Mouse (Mus musculus) bone marrow macrophage, adult 2 months (primary cell): ENCODE measurements around the gene Arl2bp.

Experiments used
- CTCF ChIP-seq: IDR thresholded peaks from 2 replicates; pipeline ENCODE4 v1.5.1; 2012; ENCODE audit warnings: low read depth, mild to moderate bottlenecking, low read length, moderate library complexity
- POLR2A ChIP-seq: IDR thresholded peaks from 2 replicates; pipeline ENCODE4 v1.6.1; 2012; ENCODE audit warnings: mild to moderate bottlenecking, low read depth, low read length, borderline replicate concordance

DNA sequence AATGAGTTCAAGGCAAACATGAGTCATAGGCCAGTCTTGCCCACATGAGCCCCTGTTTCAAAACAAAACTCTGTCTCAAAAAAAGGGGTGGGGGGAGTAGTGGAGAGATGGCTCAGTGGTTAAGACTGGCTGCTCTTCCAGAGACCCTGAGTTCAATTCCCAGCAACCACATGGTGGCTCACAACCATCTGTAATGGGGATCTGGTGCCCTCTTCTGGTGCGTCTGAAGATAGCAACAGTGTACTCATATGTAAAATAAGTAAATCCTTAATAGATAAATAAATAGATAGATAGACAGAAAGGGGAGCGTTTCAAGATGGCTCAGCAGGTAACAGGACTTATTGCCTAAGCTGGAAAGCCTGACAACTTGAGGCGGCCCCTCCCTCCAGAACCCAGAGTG, 14.0 kb downstream of the Arl2bp start:
- TF ChIP-seq CTCF: 0 out of 2 replicates have a peak, but pooled peaks have one; percentile 12
- no peak for TF ChIP-seq POLR2A
